Mouse (Mus musculus) hindbrain, embryonic 16.5 days (tissue): ENCODE results near the gene Olfr33. TPM values are rescaled to one million over a fixed set of nuclear protein-coding genes. Genes with fewer than 3 reads are reported as not detected.

Source experiments
- ATAC-seq: fragments of 200-750 bp; cut with Nextera tagmentation; 2 replicates; pipeline ENCODE4 v1.8.0; 2017; ENCODE audit warnings: moderate TSS enrichment, moderate library complexity
- H3K27ac ChIP-seq: fragments of 300-500 bp; sonication (generic); 2 replicates; pipeline ENCODE4 v1.5.1; 2014; ENCODE audit warnings: low read depth, mild to moderate bottlenecking, control low read depth, low read length, moderate library complexity
- H3K27me3 ChIP-seq: fragments of 300-500 bp; sonication (generic); replicated peaks from 2 replicates; pipeline ENCODE4 v1.6.1; 2014; ENCODE audit warnings: low read length; ENCODE audit not compliant: control insufficient read depth, insufficient read depth
- H3K36me3 ChIP-seq: fragments of 300-500 bp; sonication (generic); 2 replicates; pipeline ENCODE4 v1.6.1; 2014; ENCODE audit warnings: mild to moderate bottlenecking, low read length, moderate library complexity, mixed read lengths; ENCODE audit not compliant: control insufficient read depth, insufficient read depth
- H3K4me1 ChIP-seq: fragments of 300-500 bp; sonication (generic); 2 replicates; pipeline ENCODE4 v1.6.1; 2014; ENCODE audit warnings: low read depth, low read length; ENCODE audit not compliant: control insufficient read depth, insufficient read depth
- H3K4me2 ChIP-seq: fragments of 300-500 bp; sonication (generic); 2 replicates; pipeline ENCODE4 v1.6.1; 2014; ENCODE audit warnings: mild to moderate bottlenecking, low read length, control low read depth, moderate library complexity
- H3K4me3 ChIP-seq: fragments of 300-500 bp; sonication (generic); 2 replicates; pipeline ENCODE4 v1.5.1; 2014; ENCODE audit warnings: mild to moderate bottlenecking, low read length, control low read depth, moderate library complexity
- H3K9ac ChIP-seq: fragments of 300-500 bp; sonication (generic); 2 replicates; pipeline ENCODE4 v1.6.1; 2014; ENCODE audit warnings: low read depth, mild to moderate bottlenecking, control low read depth, low read length, moderate library complexity
- H3K9me3 ChIP-seq: fragments of 300-500 bp; sonication (generic); 2 replicates; pipeline ENCODE4 v1.6.1; 2014; ENCODE audit warnings: mild to moderate bottlenecking, low read length, moderate library complexity; ENCODE audit not compliant: control insufficient read depth
- WGBS: fragments of 180-500 bp; shearing (Covaris S2); extraction: QIAGEN DNeasy Blood & Tissue Kit; methylation state at CpG from one replicate; pipeline ENCODE4 v1.1.7; 2014; 5-methylcytosine and 5-hydroxymethylcytosine counted together
- polyA plus RNA-seq: library from polyadenylated mRNA; unstranded; fragments of >200 nt; fragmentation: Nextera tagmentation; extraction: Ambion mirVana; gene quantifications from 2 replicates; pipeline ENCODE4 v1.2.1, GENCODE M21; 2015

The Olfr33 gene
- polyA plus RNA-seq, 1 experiment from 2014 or later: not detected

DNA sequence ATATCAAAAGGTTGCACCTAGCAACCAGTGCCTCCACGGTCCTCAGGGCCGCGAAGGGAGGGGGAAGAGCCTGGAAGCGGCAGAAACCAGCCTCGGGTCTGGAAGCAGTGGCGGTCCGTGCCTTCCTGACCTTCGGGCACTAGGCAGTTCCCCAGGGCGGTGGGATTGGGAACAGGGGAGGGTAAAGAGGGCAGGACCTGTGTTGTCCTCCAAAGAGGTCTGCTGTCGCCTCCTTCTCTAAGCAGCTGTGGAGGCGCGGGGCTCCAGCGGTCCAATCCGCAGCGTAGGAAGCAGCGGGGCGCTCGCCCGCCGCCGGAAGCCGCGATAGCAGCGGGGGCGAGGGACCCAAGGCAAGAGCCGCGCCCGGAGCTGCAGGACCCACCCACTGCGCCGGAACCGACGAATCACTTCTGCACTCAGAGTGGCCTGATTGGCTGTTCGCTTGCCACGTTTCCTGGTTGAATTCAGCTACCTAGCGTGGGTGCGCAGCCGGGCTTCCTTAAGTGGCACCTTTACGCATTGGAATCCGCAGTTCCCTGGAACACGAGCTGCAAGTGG is 31.8 kb downstream of the Olfr33 start, which contains the start of gene Trim68:
Gene Trim68, minus strand, starts transcription at position 384 of the 558 bp plus-strand sequence.
- H3K4me2 ChIP-seq: peak within 1 kb of the TSS; percentile 80
- H3K27me3 ChIP-seq: no peaks in the 10 kb centered on the region
- peak within 1 kb of the TSS; percentile 79 for H3K9ac ChIP-seq
- peak; percentile 100 for ATAC-seq
- peaks cover 4% of the 10 kb centered on the region; the same call in 1 of the 2 replicates for H3K4me1 ChIP-seq
- H3K4me3 ChIP-seq: peak within 1 kb of the TSS; percentile 69
- under 1% methylated on average over 39 of the region's 40 CpGs for WGBS
- H3K9me3 ChIP-seq: no peaks in the 10 kb centered on the region
- no peaks in the 10 kb centered on the region for H3K36me3 ChIP-seq
- peak within 1 kb of the TSS; percentile 69 for H3K27ac ChIP-seq

DNA sequence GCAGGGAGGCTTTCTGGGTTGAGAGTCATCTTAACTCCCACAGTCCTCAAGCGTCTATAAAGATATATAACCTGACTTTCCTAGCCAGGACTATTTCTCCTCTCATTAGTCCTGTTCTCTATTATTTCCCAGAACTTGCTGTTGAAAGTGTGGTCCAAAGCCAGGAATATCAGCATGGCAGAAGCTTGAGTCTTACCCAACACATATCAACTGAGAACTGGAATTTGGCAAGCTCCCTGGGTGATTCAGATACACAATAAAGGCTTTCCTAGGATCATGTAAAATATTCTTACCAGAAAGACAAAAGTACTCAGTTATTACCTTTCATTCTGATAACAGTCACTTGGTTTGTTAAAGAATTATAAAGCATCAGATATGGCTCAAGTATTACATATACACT is 37.0 kb downstream of the Olfr33 start:
- Histone ChIP-seq H3K4me1 (no peaks in the 10 kb centered on the region), H3K9ac (no peak overlapping the region), H3K27me3 (no peaks in the 10 kb centered on the region), H3K9me3 (no peaks in the 10 kb centered on the region), H3K27ac (no peak overlapping the region), H3K4me3 (no peak overlapping the region), H3K36me3 (no peaks in the 10 kb centered on the region), H3K4me2 (no peak overlapping the region)
- 100% methylated on average over 1 of the region's 1 CpGs for WGBS
- no peak for ATAC-seq

DNA sequence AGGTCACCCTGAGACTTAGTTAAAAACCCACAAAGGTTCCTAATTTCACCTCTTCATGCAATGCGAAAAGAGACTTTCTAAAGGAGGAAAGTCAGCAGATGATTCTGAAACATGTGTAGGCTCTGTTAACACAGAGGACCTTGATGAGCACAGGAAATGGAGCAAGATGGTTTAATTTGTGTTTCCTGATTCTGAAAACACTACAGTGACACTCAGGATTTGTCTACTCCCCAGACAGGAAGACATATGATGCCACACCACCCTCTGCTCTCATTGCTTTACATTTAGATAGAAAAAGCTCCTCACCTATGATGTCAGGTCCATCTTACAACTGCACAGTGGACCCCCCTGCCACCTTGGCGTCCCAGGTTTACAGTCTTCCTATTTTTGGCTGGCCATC is 42.6 kb downstream of the Olfr33 start:
- H3K4me2 ChIP-seq: no peak overlapping the region
- H3K9me3 ChIP-seq: no peaks in the 10 kb centered on the region
- no peaks in the 10 kb centered on the region for H3K36me3 ChIP-seq
- no peak overlapping the region for H3K4me3 ChIP-seq
- H3K4me1 ChIP-seq: no peaks in the 10 kb centered on the region
- no peak for ATAC-seq
- H3K9ac ChIP-seq: no peak overlapping the region
- WGBS: 85% methylated on average over 2 of the region's 2 CpGs
- no peaks in the 10 kb centered on the region for H3K27me3 ChIP-seq
- H3K27ac ChIP-seq: no peak overlapping the region

DNA sequence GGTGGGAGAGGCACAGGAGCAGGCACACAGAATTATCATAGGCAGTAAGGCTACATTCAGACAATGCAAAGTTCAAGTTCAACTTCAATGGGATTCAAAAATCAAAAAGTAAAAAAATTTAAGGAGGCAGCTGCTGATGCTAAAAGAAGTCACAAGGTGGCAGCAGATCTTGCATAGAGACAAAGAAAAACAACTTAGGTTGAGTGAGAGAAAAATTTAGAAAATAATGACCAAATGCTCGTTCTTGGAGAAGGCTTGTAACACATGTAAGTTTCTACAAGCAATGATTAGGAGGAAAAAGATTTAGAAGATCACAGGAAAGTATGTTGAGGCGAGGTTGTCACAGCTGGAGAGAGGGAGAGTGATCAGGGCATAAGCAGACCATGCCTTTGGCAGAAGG is 53.5 kb downstream of the Olfr33 start:
- Histone ChIP-seq H3K9me3 (no peaks in the 10 kb centered on the region), H3K27me3 (no peaks in the 10 kb centered on the region), H3K9ac (no peak overlapping the region), H3K4me2 (no peak overlapping the region), H3K27ac (no peak overlapping the region), H3K4me1 (no peaks in the 10 kb centered on the region), H3K36me3 (no peaks in the 10 kb centered on the region), H3K4me3 (no peak overlapping the region)
- WGBS: 50% methylated on average over 2 of the region's 2 CpGs
- no peak for ATAC-seq

DNA sequence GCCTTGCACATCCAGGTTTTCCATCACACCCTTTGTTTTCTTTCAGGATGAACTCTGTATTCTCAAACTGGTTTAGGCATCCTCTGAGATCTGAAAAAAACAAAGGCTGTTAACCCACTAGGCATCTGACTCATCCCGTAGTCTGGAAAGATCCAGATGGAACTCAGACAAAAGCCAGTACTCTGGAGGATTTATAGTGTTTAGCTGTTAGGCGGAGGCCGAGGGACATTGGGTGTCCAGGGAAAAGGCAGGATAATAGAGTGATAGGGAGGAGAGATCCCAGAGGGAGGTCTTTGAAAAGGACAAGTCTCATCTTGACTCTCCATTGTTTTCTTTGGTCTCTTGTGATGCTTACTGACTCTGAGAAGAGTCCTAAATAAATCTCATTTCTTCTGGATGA is 54.3 kb downstream of the Olfr33 start, which contains the start of gene Olfr556:
Gene Olfr556, plus strand, starts transcription at position 301 of the 400 bp plus-strand sequence.
- Histone ChIP-seq H3K4me2 (no peak within 1 kb of the TSS), H3K4me1 (no peaks in the 10 kb centered on the region), H3K9ac (no peak within 1 kb of the TSS), H3K9me3 (no peaks in the 10 kb centered on the region), H3K27me3 (no peaks in the 10 kb centered on the region), H3K4me3 (no peak within 1 kb of the TSS), H3K27ac (no peak within 1 kb of the TSS), H3K36me3 (no peaks in the 10 kb centered on the region)
- WGBS: 44% methylated on average over 3 of the region's 3 CpGs
- ATAC-seq: no peak

Other genes starting within 250 kb of the Olfr33 start
- gene Olfr543, start 237.4 kb downstream of the Olfr33 start, polyA plus RNA-seq: 0.66 and 0.71 TPM in 2 replicates
- gene Olfr544, start 230.8 kb downstream of the Olfr33 start, polyA plus RNA-seq: 0.05 and 0.14 TPM in 2 replicates
- 0.24 and 0.45 TPM in 2 replicates for gene Olfr545, start 219.5 kb downstream of the Olfr33 start, polyA plus RNA-seq
- gene Olfr547, start 184.3 kb downstream of the Olfr33 start, polyA plus RNA-seq: not detected in 2 replicates
- gene Olfr548-ps1, start 178.2 kb downstream of the Olfr33 start, polyA plus RNA-seq: not detected in 2 replicates
- gene Olfr549, start 169.2 kb downstream of the Olfr33 start, polyA plus RNA-seq: not detected in 2 replicates
- gene Trim21, start 153.6 kb downstream of the Olfr33 start, polyA plus RNA-seq: 0.09 and 0.26 TPM in 2 replicates
- 0.04 TPM in 1 of 2 replicates, not detected in the other for gene Olfr550, start 147.6 kb downstream of the Olfr33 start, polyA plus RNA-seq
- gene Olfr551, start 127.2 kb downstream of the Olfr33 start, polyA plus RNA-seq: not detected in 2 replicates
- not detected in 2 replicates for gene Olfr552, start 121.3 kb downstream of the Olfr33 start, polyA plus RNA-seq
- gene Olfr553, start 100.9 kb downstream of the Olfr33 start, polyA plus RNA-seq: not detected in 2 replicates
- gene Olfr554, start 80.6 kb downstream of the Olfr33 start, polyA plus RNA-seq: not detected in 2 replicates
- gene Olfr555, start 60.2 kb downstream of the Olfr33 start, polyA plus RNA-seq: not detected in 2 replicates
- not detected in 2 replicates for gene Olfr556, start 54.2 kb downstream of the Olfr33 start, polyA plus RNA-seq
- 6.5 and 9.7 TPM in 2 replicates for gene Trim68, start 31.7 kb downstream of the Olfr33 start, polyA plus RNA-seq
- not detected in 2 replicates for gene Olfr557, start 23.2 kb downstream of the Olfr33 start, polyA plus RNA-seq
- 0.16 and 0.22 TPM in 2 replicates for gene Olfr558, start 16.9 kb downstream of the Olfr33 start, polyA plus RNA-seq
- not detected in 2 replicates for gene Olfr559, start 8.4 kb upstream of the Olfr33 start, polyA plus RNA-seq
- gene Olfr560, start 40.3 kb upstream of the Olfr33 start, polyA plus RNA-seq: not detected in 2 replicates
- 0.10 and 0.11 TPM in 2 replicates for gene Olfr78, start 40.4 kb upstream of the Olfr33 start, polyA plus RNA-seq
- not detected in 2 replicates for gene Olfr561, start 52.2 kb upstream of the Olfr33 start, polyA plus RNA-seq
- not detected in 2 replicates for gene Olfr564, start 84.4 kb upstream of the Olfr33 start, polyA plus RNA-seq
- gene Olfr566, start 139.7 kb upstream of the Olfr33 start, polyA plus RNA-seq: not detected in 2 replicates
- gene Olfr568, start 158.1 kb upstream of the Olfr33 start, polyA plus RNA-seq: not detected in 2 replicates
- gene Olfr569, start 171.8 kb upstream of the Olfr33 start, polyA plus RNA-seq: not detected in 2 replicates
- 0.15 and 0.40 TPM in 2 replicates for gene Olfr570, start 175.5 kb upstream of the Olfr33 start, polyA plus RNA-seq
- not detected in 2 replicates for gene Olfr571, start 198.5 kb upstream of the Olfr33 start, polyA plus RNA-seq
- not detected in 2 replicates for gene Olfr572, start 205.3 kb upstream of the Olfr33 start, polyA plus RNA-seq
- not detected in 2 replicates for gene Olfr573-ps1, start 223.5 kb upstream of the Olfr33 start, polyA plus RNA-seq
- 0.25 TPM in 1 of 2 replicates, not detected in the other for gene Olfr574, start 229.4 kb upstream of the Olfr33 start, polyA plus RNA-seq
- gene Olfr575, start 239.7 kb upstream of the Olfr33 start, polyA plus RNA-seq: not detected in 2 replicates
- gene Olfr576, start 243.6 kb upstream of the Olfr33 start, polyA plus RNA-seq: not detected in 2 replicates